Mouse (Mus musculus): ENCODE data around the gene Stum.
"Not testable (repeated sequence)": the region's sequence is repeated elsewhere in the genome, so short reads cannot be mapped to it uniquely, and the experiment has no call there.

DNA sequence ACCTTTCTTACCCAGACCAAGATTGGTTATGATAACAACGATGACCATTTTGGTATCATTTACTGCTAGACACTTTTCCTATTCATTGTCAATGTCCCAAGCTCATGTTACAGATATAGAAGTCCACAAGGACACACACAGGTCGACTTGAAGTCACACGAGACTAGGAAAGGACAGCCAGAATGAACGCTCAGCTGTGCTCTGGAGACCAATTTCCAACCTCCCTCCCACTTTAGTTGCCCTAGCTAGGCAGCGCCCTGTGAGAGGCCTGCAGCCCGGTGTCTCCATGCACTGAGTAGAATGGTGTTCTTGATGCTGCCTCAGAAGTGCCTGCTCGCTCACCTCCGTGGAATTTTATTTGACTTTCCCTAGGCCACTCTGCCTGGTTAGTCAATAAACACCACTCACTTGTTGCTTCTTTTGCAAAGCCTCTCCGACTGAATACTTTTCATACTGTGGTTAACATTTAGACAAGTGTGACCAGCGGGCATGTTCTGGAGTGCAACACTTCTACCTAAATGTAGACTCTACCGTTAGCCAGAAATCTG is 94.0 kb downstream of the Stum start:
- TF ChIP-seq CTCF (IDR thresholded peaks at IDR 0.05; ENCODE audit: insufficient read depth, low read length); POLR2A (IDR thresholded peaks at IDR 0.05; ENCODE audit: borderline replicate concordance, extremely low read depth, low read depth, low read length): not testable (repeated sequence)
